Mouse (Mus musculus) cerebellum, postnatal 4 days (tissue): ENCODE results near the gene Olfr1089.

ENCODE experiments used
- DNase-seq, 2 experiments: peaks; one replicate each; pipeline ENCODE4 v3.0.0; 2022; ENCODE audit warnings: low spot score in 2 of 2, mixed read lengths in 1 of 2

The Olfr1089 gene

GRCm38 (mm10) chr2:86733601-86734000 is at the start of gene Olfr1089:
Olfr1089 (minus strand) TSS chr2:86733701.
- no peak for DNase-seq

DNA sequence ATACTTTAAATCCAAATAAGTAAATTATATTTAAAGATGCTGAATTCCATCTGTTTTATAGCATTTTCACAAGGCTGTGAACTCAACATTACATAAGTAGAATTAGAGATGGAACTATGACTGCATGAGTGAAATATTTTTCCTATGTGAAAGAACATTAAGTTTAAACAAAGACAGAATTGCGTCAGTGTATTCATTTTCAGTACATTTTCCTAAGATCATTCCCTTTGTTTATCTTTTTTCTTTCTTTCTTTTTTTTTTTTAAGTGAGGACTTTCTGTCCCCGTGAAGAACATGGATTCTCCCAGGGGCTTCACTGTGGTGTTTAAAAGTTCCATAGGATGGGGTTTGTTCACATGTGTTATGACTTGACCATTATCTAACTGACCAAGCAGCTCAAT is 48.7 kb upstream of the Olfr1089 start, which contains the start of gene Olfr1093:
Gene Olfr1093 (plus strand): TSS at position 301 of the 400 bp plus-strand sequence.
- no peak for DNase-seq

- DNase-seq: no peak
Measured at GRCm38 (mm10) chr2:86761050-86761449, 27.5 kb upstream of the Olfr1089 start.

GRCm38 (mm10) chr2:86758893-86759292 is 25.4 kb upstream of the Olfr1089 start, which contains the start of gene Olfr1090:
Olfr1090 (minus strand) TSS chr2:86758993.
- no peak for DNase-seq

- no peak for DNase-seq
Measured at GRCm38 (mm10) chr2:86698295-86698694, 35.2 kb downstream of the Olfr1089 start, which contains the start of gene Olfr1087. Olfr1087 (minus strand) TSS chr2:86698395.
